In genomic region chr7:121864858-121865585, GRCm38 (mm10) we compare ENCODE assay signal across 7 mouse cellular contexts. TPM values are rescaled to one million over a fixed set of nuclear protein-coding genes. Genes with fewer than 3 reads are reported as not detected.
DNase-seq lines count a peak whose midpoint lies in the region; TF ChIP-seq lines count a peak whose summit lies in the region.

Scnn1b (plus strand) TSS chr7:121865038.

- no peaks in the 10 kb centered on the region for H3K4me1 ChIP-seq in ES-E14 (ENCODE audit: control insufficient read depth in 2 of 2, insufficient read depth in 2 of 2, low read length in 2 of 2, poor library complexity in 1 of 2)
- H3K4me1 ChIP-seq in embryonic facial prominence, embryonic 10.5 days = peaks cover 10% of the 10 kb centered on the region
- H3K4me1 ChIP-seq in kidney, adult 2 months (ENCODE audit: control insufficient read depth, insufficient read depth, low read length) = no peaks in the 10 kb centered on the region

- no peak within 1 kb of the TSS; the same call in 1 of the 2 replicates for H3K9ac ChIP-seq in ES-E14 (ENCODE audit: insufficient read depth, low read depth, low read length, poor library complexity, severe bottlenecking)

- WGBS in embryonic facial prominence, embryonic 10.5 days = 2% methylated on average over 42 of the region's 42 CpGs
- 2% methylated on average over 35 of the region's 42 CpGs for WGBS in kidney, adult 2 months

- TF ChIP-seq POLR2A in kidney, adult 2 months (IDR thresholded peaks at IDR 0.05; ENCODE audit: low read depth, low read length) = no peak

- no peaks in the 10 kb centered on the region for H3K9me3 ChIP-seq in ES-E14 (ENCODE audit: control insufficient read depth, insufficient read depth, low read depth, low read length)
- no peaks in the 10 kb centered on the region for H3K9me3 ChIP-seq in embryonic facial prominence, embryonic 10.5 days

- H3K4me3 ChIP-seq in ES-E14 (ENCODE audit: insufficient read depth in 1 of 2, low read depth in 1 of 2, low read length in 2 of 2, poor library complexity in 1 of 2, severe bottlenecking in 1 of 2) = peak within 1 kb of the TSS; percentile 55 to 63
- H3K4me3 ChIP-seq in embryonic facial prominence, embryonic 10.5 days = peak within 1 kb of the TSS; percentile 56
- H3K4me3 ChIP-seq in kidney, adult 2 months (ENCODE audit: insufficient read depth, low read depth, low read length) = peak within 1 kb of the TSS; percentile 40

- no peak for DNase-seq in ES-E14 (ENCODE audit: low read depth, low spot score)
- DNase-seq in embryonic facial prominence, embryonic 10.5 days (ENCODE audit: low spot score) = peak; percentile 24
- DNase-seq in kidney, adult 2 months = peak; percentile 23
- DNase-seq in lung, postnatal 25 days (ENCODE audit: low spot score) = peak; percentile 68
- DNase-seq in spleen, postnatal 10 days (ENCODE audit: low spot score in 2 of 2) = no peak
- no peak for DNase-seq in left cerebral cortex, adult 18-20 months (ENCODE audit: low spot score in 2 of 2)
- DNase-seq in thymus, postnatal 10 days (ENCODE audit: low spot score in 2 of 2) = no peak

- peaks cover 46% of the 10 kb centered on the region for H3K27me3 ChIP-seq in embryonic facial prominence, embryonic 10.5 days (replicated peaks; ENCODE audit: low read depth, poor library complexity, severe bottlenecking)
- H3K27me3 ChIP-seq in kidney, adult 2 months (replicated peaks; ENCODE audit: control insufficient read depth, insufficient read depth, low read length) = no peaks in the 10 kb centered on the region

- no peak within 1 kb of the TSS for H3K27ac ChIP-seq in ES-E14 (ENCODE audit: insufficient read depth, low read depth, low read length, poor library complexity, severe bottlenecking)
- H3K27ac ChIP-seq in embryonic facial prominence, embryonic 10.5 days (replicated peaks) = no peak within 1 kb of the TSS
- peak within 1 kb of the TSS; percentile 8; the same call in 1 of the 2 replicates for H3K27ac ChIP-seq in kidney, adult 2 months (ENCODE audit: insufficient read depth, low read depth, low read length)

- in situ Hi-C loops in ES-E14 (cut with MboI; ENCODE audit: low sequenced_read_pairs in 2 of 2, unreplicated experiment in 2 of 2) = no loop called here

- H3K36me3 ChIP-seq in ES-E14 (ENCODE audit: control insufficient read depth, insufficient read depth, low read length, poor library complexity, severe bottlenecking) = no peaks in the 10 kb centered on the region
- no peaks in the 10 kb centered on the region for H3K36me3 ChIP-seq in embryonic facial prominence, embryonic 10.5 days (replicated peaks)
- no peaks in the 10 kb centered on the region for H3K36me3 ChIP-seq in kidney, adult 2 months (ENCODE audit: control insufficient read depth, insufficient read depth, low read length)

- TF ChIP-seq CTCF in kidney, adult 2 months (conservative IDR thresholded peaks at IDR 0.05; ENCODE audit: insufficient read depth, insufficient read length, low read depth, low read length) = no peak

TF ChIP-seq in ES-E14, 5 proteins besides CTCF, POLR2A, EP300 and RAD21:
- TF ChIP-seq CHD2 (IDR thresholded peaks at IDR 0.05; ENCODE audit: low read depth, low read length) (no peak), ZC3H11A (IDR thresholded peaks at IDR 0.05; ENCODE audit: borderline replicate concordance, low read depth, low read length) (no peak), HCFC1 (IDR thresholded peaks at IDR 0.05; ENCODE audit: borderline replicate concordance, insufficient read depth, low read length) (no peak), MAFK (IDR thresholded peaks at IDR 0.05; ENCODE audit: insufficient read depth, low read depth, low read length) (no peak), ZNF384 (IDR thresholded peaks at IDR 0.05; ENCODE audit: low read depth, low read length) (no peak)

RNA-seq across cellular contexts. Expression of gene Scnn1b, which starts in this region (rescaled TPM):
- 0.21 and 0.22 TPM in 2 replicates for total RNA-seq in ES-E14 (2012; rRNA removed)
- 0.45 and 1.3 TPM in 2 replicates for polyA plus RNA-seq in embryonic facial prominence, embryonic 10.5 days (2016; fragmentation: Nextera tagmentation; extraction: Ambion mirVana)
- polyA plus RNA-seq in kidney, adult 2 months (2012; rRNA removed) = 74.7 and 92.7 TPM in 2 replicates
- not detected for total RNA-seq in left cerebral cortex, adult 18-20 months (2021)

Comparison
In these comparisons a context has a peak if more than half of its experiments do, and no peak if none do; other contexts are left out.
1. RNA of gene Scnn1b (polyA plus RNA-seq): 74.7 to 92.7 TPM in kidney, adult 2 months; 0.45 to 1.3 TPM in embryonic facial prominence, embryonic 10.5 days; every median in the first group is over 10 times any median in the second.
2. DNase-seq: peak in embryonic facial prominence, embryonic 10.5 days (single experiment), kidney, adult 2 months (single experiment) and lung, postnatal 25 days (single experiment); none in ES-E14 (single experiment), spleen, postnatal 10 days (0 of 2), left cerebral cortex, adult 18-20 months (0 of 2) and thymus, postnatal 10 days (0 of 2).
3. Peak in every context shown above with its lines, with median percentiles within 50 percentile points of each other: H3K4me3 ChIP-seq.